Mouse (Mus musculus) MEL (cell line): ENCODE measurements around the gene Mpnd.

Source experiments
- CHD1 ChIP-seq: IDR thresholded peaks from 2 replicates; pipeline ENCODE4 v1.6.1; 2012; ENCODE audit warnings: low read depth, mild to moderate bottlenecking, inconsistent platforms, low read length, improper control_type of control experiment
- CTCF ChIP-seq, 3 experiments: IDR thresholded peaks in 2 of 3; conservative IDR thresholded peaks in 1 of 3; 2 replicates each; pipeline ENCODE4 v1.5.1; 2011 to 2012; ENCODE audit warnings: low read length in 3 of 3, low read depth in 2 of 3, mild to moderate bottlenecking in 2 of 3, improper control_type of control experiment in 1 of 3, inconsistent platforms in 1 of 3, mixed read lengths in 1 of 3, moderate library complexity in 1 of 3; ENCODE audit not compliant: control insufficient read depth in 1 of 3, insufficient read depth in 1 of 3, poor library complexity in 1 of 3, severe bottlenecking in 1 of 3
- GABPA ChIP-seq: IDR thresholded peaks from 2 replicates; pipeline ENCODE4 v1.6.1; 2012; ENCODE audit warnings: low read depth, mild to moderate bottlenecking, inconsistent platforms, low read length, improper control_type of control experiment, moderate library complexity
- JUND ChIP-seq: IDR thresholded peaks from 2 replicates; pipeline ENCODE4 v1.6.1; 2011; ENCODE audit warnings: low read depth, mild to moderate bottlenecking, improper control_type of control experiment, low read length
- MAFK ChIP-seq: IDR thresholded peaks from 2 replicates; pipeline ENCODE4 v1.6.1; 2011; ENCODE audit warnings: low read depth, mild to moderate bottlenecking, low read length, improper control_type of control experiment, borderline replicate concordance
- TCF12 ChIP-seq: IDR thresholded peaks from 2 replicates; pipeline ENCODE4 v1.6.1; 2014; ENCODE audit warnings: low read depth, mild to moderate bottlenecking, inconsistent platforms, low read length, improper control_type of control experiment, moderate library complexity

- TF ChIP-seq TCF12 (no peak), GABPA (no peak), CTCF (IDR thresholded peaks at IDR 0.05 in 2 of 3, conservative IDR thresholded peaks at IDR 0.05 in 1 of 3; ENCODE audit: control insufficient read depth in 1 of 3, insufficient read depth in 1 of 3, low read depth in 2 of 3, low read length in 3 of 3, poor library complexity in 1 of 3, severe bottlenecking in 1 of 3) (no peak), MAFK (no peak), JUND (no peak), CHD1 (no peak)
Observed at GRCm38 (mm10) chr17:56026881-56027280, 21.4 kb downstream of the Mpnd start.
